Mouse (Mus musculus) hindbrain, embryonic 12.5 days (tissue): Measurements from ENCODE around the gene Tmem223. TPM values are rescaled to one million over a fixed set of nuclear protein-coding genes. Genes with fewer than 3 reads are reported as not detected.

Source experiments
- ATAC-seq: fragments of 200-750 bp; cut with Nextera tagmentation; 2 replicates; pipeline ENCODE4 v1.8.0; 2017; ENCODE audit warnings: moderate TSS enrichment; ENCODE audit not compliant: low FRiP score
- H3K27ac ChIP-seq: fragments of 300-500 bp; sonication (generic); 2 replicates; pipeline ENCODE4 v1.5.1; 2016; ENCODE audit warnings: mild to moderate bottlenecking
- H3K27me3 ChIP-seq: fragments of 300-500 bp; sonication (generic); 2 replicates; pipeline ENCODE4 v1.6.1; 2016; ENCODE audit warnings: mild to moderate bottlenecking
- H3K36me3 ChIP-seq: fragments of 300-500 bp; sonication (generic); 2 replicates; pipeline ENCODE4 v1.6.1; 2016; ENCODE audit warnings: mild to moderate bottlenecking
- H3K4me1 ChIP-seq: fragments of 300-500 bp; sonication (generic); 2 replicates; pipeline ENCODE4 v1.6.1; 2016
- H3K4me2 ChIP-seq: fragments of 300-500 bp; sonication (generic); replicated peaks from 2 replicates; pipeline ENCODE4 v1.6.1; 2016; ENCODE audit warnings: mild to moderate bottlenecking
- H3K4me3 ChIP-seq: fragments of 300-500 bp; sonication (generic); 2 replicates; pipeline ENCODE4 v1.5.1; 2016; ENCODE audit warnings: mild to moderate bottlenecking
- H3K9ac ChIP-seq: fragments of 300-500 bp; sonication (generic); 2 replicates; pipeline ENCODE4 v1.6.1; 2016; ENCODE audit warnings: mild to moderate bottlenecking, moderate library complexity
- H3K9me3 ChIP-seq: fragments of 300-500 bp; sonication (generic); replicated peaks from 2 replicates; pipeline ENCODE4 v1.6.1; 2016; ENCODE audit warnings: mild to moderate bottlenecking
- WGBS: fragments of 180-500 bp; shearing (Covaris S2); methylation state at CpG from one replicate; pipeline ENCODE4 v1.1.7; 2016; 5-methylcytosine and 5-hydroxymethylcytosine counted together
- polyA plus RNA-seq: library from polyadenylated mRNA; unstranded; fragments of >200 nt; fragmentation: Nextera tagmentation; extraction: Ambion mirVana; gene quantifications from 2 replicates; pipeline ENCODE4 v1.2.1, GENCODE M21; 2016

Gene Tmem223
- polyA plus RNA-seq, 1 experiment from 2014 or later: 213 TPM

DNA sequence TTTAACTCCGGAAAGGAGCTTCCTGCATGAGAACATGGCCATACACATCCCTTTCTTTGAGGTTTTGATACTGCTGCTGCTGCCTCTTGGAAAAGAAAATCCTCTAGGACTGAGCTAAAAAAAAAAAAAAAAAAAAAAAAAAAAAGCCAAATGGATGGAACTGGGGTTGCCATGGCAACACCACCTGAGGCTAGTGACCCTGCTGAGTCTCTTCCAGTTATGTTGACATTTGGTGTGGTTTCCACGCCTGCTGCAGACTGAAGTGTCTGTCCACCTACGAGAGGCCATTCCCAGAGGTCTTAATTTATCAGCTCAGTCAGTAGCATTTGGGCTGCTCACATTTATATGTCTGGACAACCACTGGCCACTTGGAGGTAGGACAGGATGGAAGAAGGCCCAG lies 17.7 kb downstream of the Tmem223 start:
- Histone ChIP-seq H3K4me3 (no peak overlapping the region), H3K9me3 (no peaks in the 10 kb centered on the region), H3K36me3 (peaks cover 23% of the 10 kb centered on the region), H3K27me3 (no peaks in the 10 kb centered on the region), H3K4me1 (peaks cover 15% of the 10 kb centered on the region), H3K27ac (peak overlapping the region; percentile 24), H3K4me2 (no peak overlapping the region), H3K9ac (0 out of 2 replicates have a peak overlapping the region, but pooled peaks have one; percentile 19)
- ATAC-seq: no peak
- WGBS: 23% methylated on average over 3 of the region's 3 CpGs

GRCm38 (mm10) chr19:8789171-8789570 lies 18.4 kb downstream of the Tmem223 start:
- Histone ChIP-seq H3K4me2 (no peak overlapping the region), H3K4me1 (peaks cover 15% of the 10 kb centered on the region), H3K4me3 (no peak overlapping the region), H3K27me3 (no peaks in the 10 kb centered on the region), H3K9ac (no peak overlapping the region), H3K36me3 (peaks cover 25% of the 10 kb centered on the region), H3K27ac (peak overlapping the region; percentile 24), H3K9me3 (no peaks in the 10 kb centered on the region)
- ATAC-seq: no peak
- WGBS: 62% methylated on average over 1 of the region's 1 CpGs

DNA sequence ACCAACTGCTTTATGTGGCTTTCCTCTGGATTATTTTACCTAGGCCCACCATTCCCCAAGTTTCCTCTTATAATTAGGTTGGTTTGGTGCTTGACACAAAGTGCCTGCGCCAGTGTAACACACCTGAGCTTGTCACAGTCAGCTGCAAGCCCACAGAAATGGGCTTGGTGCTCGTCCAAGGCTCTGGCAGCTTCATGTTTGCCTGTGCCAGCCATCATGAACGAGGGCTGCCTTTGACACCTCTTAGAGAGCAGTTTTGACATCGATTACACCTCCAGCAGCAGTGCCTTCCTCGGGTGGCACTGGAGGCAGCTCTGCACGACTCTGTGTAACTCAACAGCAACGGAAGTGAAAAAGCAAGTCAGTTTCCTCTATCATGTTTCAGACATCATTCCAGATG lies 19.4 kb downstream of the Tmem223 start:
- ATAC-seq: no peak

GRCm38 (mm10) chr19:8798264-8798946 lies 27.6 kb downstream of the Tmem223 start, which contains the start of gene Polr2g:
TSS of gene Polr2g (minus strand) at chr19:8798577.
- 2% methylated on average over 25 of the region's 25 CpGs for WGBS
- H3K27ac ChIP-seq: peak within 1 kb of the TSS; percentile 75
- peak within 1 kb of the TSS; percentile 80 for H3K4me3 ChIP-seq
- H3K27me3 ChIP-seq: no peaks in the 10 kb centered on the region
- H3K36me3 ChIP-seq: peaks cover 23% of the 10 kb centered on the region
- peaks cover 22% of the 10 kb centered on the region for H3K4me1 ChIP-seq
- H3K9me3 ChIP-seq: no peaks in the 10 kb centered on the region
- peak within 1 kb of the TSS; percentile 94 for H3K4me2 ChIP-seq
- peak; percentile 69 for ATAC-seq
- peak within 1 kb of the TSS; percentile 87 for H3K9ac ChIP-seq

More for the DNA sequence above, 19.4 kb downstream of the Tmem223 start:
- Histone ChIP-seq H3K9ac (no peak overlapping the region), H3K4me3 (no peak overlapping the region), H3K27me3 (no peaks in the 10 kb centered on the region), H3K4me2 (no peak overlapping the region), H3K9me3 (no peaks in the 10 kb centered on the region), H3K4me1 (peaks cover 14% of the 10 kb centered on the region), H3K27ac (no peak overlapping the region), H3K36me3 (peaks cover 33% of the 10 kb centered on the region)
- WGBS: 87% methylated on average over 7 of the region's 7 CpGs

GRCm38 (mm10) chr19:8798947-8799315 lies 28.1 kb downstream of the Tmem223 start:
- no peak overlapping the region for H3K9ac ChIP-seq
- peaks cover 23% of the 10 kb centered on the region for H3K36me3 ChIP-seq
- H3K4me3 ChIP-seq: no peak overlapping the region
- no peaks in the 10 kb centered on the region for H3K9me3 ChIP-seq
- H3K27ac ChIP-seq: no peak overlapping the region
- ATAC-seq: no peak
- H3K4me2 ChIP-seq: peak overlapping the region; percentile 94; the same call in 1 of the 2 replicates
- H3K4me1 ChIP-seq: peaks cover 24% of the 10 kb centered on the region
- H3K27me3 ChIP-seq: no peaks in the 10 kb centered on the region

DNA sequence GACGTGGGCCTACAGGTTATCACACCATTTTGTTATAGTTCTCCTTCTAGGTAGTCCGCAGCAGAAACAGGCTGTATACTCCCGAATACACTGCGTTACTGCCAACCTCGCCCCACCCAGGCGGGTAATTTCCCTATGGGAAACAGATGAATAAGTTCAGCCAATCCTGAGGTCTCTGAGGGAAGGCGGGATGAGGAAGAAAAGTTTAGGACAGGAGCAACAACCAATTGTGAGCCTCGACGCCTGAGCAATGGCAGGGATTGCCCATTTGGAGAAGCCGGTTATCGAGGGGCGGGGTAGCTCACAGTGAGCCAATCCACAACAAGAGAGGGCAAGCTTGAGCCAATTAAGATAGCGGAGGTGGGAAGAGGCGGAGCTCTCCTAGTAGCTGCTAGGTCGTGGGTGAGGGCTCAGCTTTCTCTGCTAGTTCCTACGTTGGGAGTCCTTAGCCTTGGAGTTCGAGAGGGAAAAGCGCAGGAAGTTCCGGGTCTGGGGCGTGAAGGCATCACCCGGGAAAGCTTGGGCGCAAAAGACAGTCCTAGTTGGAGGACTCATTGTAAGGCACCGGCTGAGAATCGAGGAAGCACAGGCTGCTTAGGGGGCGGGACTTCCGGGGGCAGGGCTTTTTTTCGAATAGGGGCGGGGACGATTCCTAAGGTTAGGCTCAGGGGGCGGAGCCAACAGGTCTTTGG lies 31.5 kb downstream of the Tmem223 start, which contains the start of gene Zbtb3:
TSS of gene Zbtb3 (plus strand) at position 426 of the 692 bp plus-strand sequence.
- WGBS: 0% methylated on average over 30 of the region's 30 CpGs
- Histone ChIP-seq H3K27me3 (no peaks in the 10 kb centered on the region), H3K4me3 (peak within 1 kb of the TSS; percentile 58), H3K4me2 (peak within 1 kb of the TSS; percentile 65), H3K36me3 (peaks cover 34% of the 10 kb centered on the region), H3K27ac (peak within 1 kb of the TSS; percentile 88), H3K9ac (peak within 1 kb of the TSS; percentile 65), H3K9me3 (no peaks in the 10 kb centered on the region), H3K4me1 (peaks cover 21% of the 10 kb centered on the region)
- ATAC-seq: peak; percentile 99

DNA sequence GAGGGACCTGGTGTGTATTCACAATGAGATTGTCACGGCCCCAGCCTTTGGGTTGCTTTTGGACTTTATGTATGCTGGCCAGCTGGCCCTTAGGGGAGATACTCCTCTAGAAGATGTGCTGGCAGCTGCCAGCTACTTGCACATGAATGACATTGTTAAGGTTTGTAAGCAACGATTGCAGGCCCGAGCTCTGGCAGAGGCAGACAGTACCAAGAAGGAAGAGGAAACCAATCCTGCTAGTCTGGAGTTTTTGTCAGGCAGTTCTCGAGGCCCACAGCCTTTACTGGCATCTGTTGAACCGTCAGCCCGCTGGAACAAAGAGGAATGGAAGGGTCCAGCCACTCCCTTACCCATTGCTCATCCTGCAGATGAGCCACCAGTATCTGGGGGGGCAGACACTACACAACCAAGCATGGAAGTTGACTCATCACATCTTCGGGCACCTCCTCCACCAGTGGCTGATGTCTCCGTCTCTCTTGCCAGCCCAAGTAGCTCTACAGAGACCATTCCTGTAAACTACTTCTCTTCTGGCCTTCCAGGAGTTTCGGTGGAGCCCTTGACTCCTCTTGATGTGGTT lies 32.5 kb downstream of the Tmem223 start:
- peak overlapping the region; percentile 58 for H3K4me3 ChIP-seq
- H3K9me3 ChIP-seq: no peaks in the 10 kb centered on the region
- H3K4me1 ChIP-seq: peaks cover 14% of the 10 kb centered on the region
- H3K27ac ChIP-seq: peak overlapping the region; percentile 37; the same call in 1 of the 2 replicates
- H3K9ac ChIP-seq: no peak overlapping the region
- 86% methylated on average over 9 of the region's 9 CpGs for WGBS
- H3K4me2 ChIP-seq: peak overlapping the region; percentile 65
- peaks cover 44% of the 10 kb centered on the region for H3K36me3 ChIP-seq
- H3K27me3 ChIP-seq: no peaks in the 10 kb centered on the region
- no peak for ATAC-seq

DNA sequence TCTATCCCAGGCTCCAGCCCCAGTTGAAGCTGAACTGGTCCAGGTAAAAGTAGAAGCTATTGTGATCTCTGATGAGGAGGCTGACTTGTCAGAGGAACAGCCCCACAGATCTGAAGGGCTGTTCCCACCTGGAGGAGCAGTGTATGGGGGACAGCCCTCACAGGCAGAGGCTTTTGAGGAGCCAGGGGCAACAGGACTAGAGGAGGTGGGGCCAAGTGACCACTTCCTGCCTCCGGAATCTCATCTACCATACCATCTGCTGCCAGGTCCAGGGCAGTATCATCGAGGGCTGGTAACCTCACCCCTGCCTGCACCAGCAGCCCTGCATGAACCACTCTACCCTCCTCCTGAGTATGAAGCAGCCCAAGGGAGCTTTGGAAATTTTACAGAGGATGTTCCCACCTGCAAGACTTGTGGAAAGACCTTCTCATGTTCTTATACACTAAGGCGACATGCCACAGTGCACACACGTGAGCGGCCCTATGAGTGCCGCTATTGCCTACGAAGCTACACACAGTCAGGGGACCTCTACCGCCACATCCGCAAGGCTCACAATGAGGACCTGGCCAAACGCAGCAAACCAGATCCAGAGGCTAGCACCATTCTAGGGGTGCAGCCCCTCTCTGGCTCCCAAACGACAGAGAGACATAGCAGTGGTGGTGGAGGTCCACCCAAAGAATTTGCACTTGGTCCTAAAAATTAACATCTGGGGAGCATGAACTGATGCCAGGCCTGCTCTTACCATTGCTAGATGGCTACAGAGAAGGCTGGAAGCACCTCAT lies 33.3 kb downstream of the Tmem223 start:
- Histone ChIP-seq H3K9me3 (no peaks in the 10 kb centered on the region), H3K9ac (no peak overlapping the region), H3K4me2 (no peak overlapping the region), H3K27me3 (no peaks in the 10 kb centered on the region), H3K27ac (no peak overlapping the region), H3K4me3 (no peak overlapping the region), H3K4me1 (peaks cover 14% of the 10 kb centered on the region), H3K36me3 (peaks cover 49% of the 10 kb centered on the region)
- no peak for ATAC-seq
- 93% methylated on average over 11 of the region's 11 CpGs for WGBS

DNA sequence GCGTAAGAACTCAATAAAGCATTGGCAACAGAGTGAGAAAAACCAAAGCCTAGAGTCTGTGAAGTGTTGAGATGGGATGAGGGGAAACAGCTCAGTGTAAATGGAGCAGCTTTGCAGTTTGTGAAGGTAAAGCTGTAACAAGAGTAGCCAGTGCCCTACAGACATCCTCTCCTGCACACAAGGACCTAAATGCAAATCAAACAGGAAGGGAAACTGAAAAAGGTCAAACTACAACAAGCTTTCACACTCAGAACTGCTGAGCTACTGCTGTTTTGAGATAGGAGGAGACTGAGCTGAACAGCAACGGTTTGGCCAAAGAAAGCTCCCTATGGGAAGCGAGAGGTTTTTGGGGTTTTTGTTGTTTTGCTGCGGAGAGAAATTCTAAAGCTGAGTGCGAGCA lies 36.0 kb downstream of the Tmem223 start:
- H3K27ac ChIP-seq: no peak overlapping the region
- no peak for ATAC-seq
- WGBS: 97% methylated on average over 5 of the region's 5 CpGs

DNA sequence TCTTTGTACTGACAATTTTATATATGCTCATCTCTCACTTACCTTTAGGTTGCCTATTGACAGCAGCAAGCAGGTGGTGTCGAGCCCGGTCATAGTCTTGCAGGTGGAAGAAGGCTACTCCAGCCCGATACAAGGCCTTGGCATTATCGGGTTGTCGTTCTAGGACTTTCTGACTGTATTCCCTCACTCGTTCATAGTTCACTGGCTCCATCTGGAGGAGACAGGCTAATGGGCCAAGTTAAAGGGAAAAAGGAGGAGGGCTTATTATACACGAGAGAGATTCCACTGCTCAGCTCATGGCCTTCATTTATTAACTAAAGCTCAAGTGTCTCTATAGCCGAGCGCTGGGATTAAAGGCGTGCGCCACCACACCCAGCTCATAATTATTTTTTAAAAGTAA lies 45.0 kb downstream of the Tmem223 start:
- H3K27ac ChIP-seq: no peak overlapping the region
- no peak overlapping the region for H3K4me3 ChIP-seq
- 81% methylated on average over 11 of the region's 11 CpGs for WGBS
- no peaks in the 10 kb centered on the region for H3K9me3 ChIP-seq
- no peak overlapping the region for H3K4me2 ChIP-seq
- no peaks in the 10 kb centered on the region for H3K27me3 ChIP-seq
- H3K36me3 ChIP-seq: peaks cover 49% of the 10 kb centered on the region
- ATAC-seq: no peak
- H3K9ac ChIP-seq: no peak overlapping the region
- H3K4me1 ChIP-seq: peaks cover 28% of the 10 kb centered on the region

More for the DNA sequence above, 36.0 kb downstream of the Tmem223 start:
- H3K4me3 ChIP-seq: no peak overlapping the region
- H3K4me2 ChIP-seq: no peak overlapping the region
- H3K4me1 ChIP-seq: peaks cover 10% of the 10 kb centered on the region
- H3K9ac ChIP-seq: no peak overlapping the region
- peaks cover 69% of the 10 kb centered on the region for H3K36me3 ChIP-seq
- no peaks in the 10 kb centered on the region for H3K9me3 ChIP-seq
- no peaks in the 10 kb centered on the region for H3K27me3 ChIP-seq

DNA sequence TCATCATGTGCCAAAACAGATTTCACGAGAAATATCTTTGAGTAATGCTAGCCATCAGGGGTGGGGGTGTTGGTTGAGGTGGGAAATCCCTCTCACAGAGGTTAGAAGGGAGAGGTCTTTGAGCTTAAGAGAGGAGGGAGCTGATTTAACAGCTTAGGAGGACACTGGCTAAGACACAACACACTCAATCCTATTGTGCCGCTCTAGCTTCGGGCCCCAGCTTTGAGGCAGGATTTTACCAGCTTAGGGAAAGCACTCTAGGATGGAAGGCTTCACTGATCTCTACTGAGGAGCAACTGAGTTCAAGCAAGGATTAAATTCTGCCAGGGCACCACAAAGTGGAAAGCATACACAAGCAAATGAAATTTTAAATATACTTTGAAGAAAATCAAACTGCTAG lies 46.2 kb downstream of the Tmem223 start:
- Histone ChIP-seq H3K4me3 (no peak overlapping the region; the same call in 1 of the 2 replicates), H3K27me3 (no peaks in the 10 kb centered on the region), H3K9ac (peak overlapping the region; percentile 37; the same call in 1 of the 2 replicates), H3K4me1 (peaks cover 34% of the 10 kb centered on the region), H3K36me3 (peaks cover 41% of the 10 kb centered on the region), H3K4me2 (peak overlapping the region; percentile 23), H3K27ac (no peak overlapping the region), H3K9me3 (no peaks in the 10 kb centered on the region)
- WGBS: 81% methylated on average over 3 of the region's 3 CpGs
- no peak for ATAC-seq
